Mouse (Mus musculus) heart, postnatal 0 days (tissue): ENCODE measurements around the gene Actb.

Source experiments
- CTCF ChIP-seq: IDR thresholded peaks from 2 replicates; pipeline ENCODE4 v1.5.1; 2016; ENCODE audit warnings: antibody characterized with exemption, control low read depth, low read depth
- EP300 ChIP-seq: IDR thresholded peaks from 2 replicates; pipeline ENCODE4 v1.6.1; 2016; ENCODE audit warnings: antibody characterized with exemption, low read depth

DNA sequence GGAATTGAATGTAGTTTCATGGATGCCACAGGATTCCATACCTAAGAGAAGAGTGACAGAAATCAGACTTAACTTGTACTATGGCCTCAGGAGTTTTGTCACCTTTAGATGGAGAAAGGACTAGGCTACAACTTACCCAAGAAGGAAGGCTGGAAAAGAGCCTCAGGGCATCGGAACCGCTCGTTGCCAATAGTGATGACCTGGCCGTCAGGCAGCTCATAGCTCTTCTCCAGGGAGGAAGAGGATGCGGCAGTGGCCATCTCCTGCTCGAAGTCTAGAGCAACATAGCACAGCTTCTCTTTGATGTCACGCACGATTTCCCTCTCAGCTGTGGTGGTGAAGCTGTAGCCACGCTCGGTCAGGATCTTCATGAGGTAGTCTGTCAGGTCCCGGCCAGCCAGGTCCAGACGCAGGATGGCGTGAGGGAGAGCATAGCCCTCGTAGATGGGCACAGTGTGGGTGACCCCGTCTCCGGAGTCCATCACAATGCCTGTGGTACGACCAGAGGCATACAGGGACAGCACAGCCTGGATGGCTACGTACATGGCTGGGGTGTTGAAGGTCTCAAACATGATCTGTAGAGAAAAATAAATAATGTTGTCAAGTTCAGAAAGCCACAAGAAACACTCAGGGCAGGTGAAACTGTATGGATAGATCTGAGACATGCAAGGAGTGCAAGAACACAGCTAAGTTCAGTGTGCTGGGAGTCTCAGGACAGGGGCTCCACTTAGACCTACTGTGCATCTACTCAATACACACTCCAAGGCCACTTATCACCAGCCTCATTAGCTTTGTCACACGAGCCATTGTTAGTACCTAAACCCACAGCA is 2.1 kb downstream of the Actb start:
- TF ChIP-seq CTCF (no peak), EP300 (no peak)
